Mouse (Mus musculus): ENCODE measurements at regions not wholly inside any gene's neighbourhood (a gene's known extent, or its start where the extent isn't known, plus 50 kb on each side); places are given as distances from the start of the nearest gene placed in this dataset.

DNA sequence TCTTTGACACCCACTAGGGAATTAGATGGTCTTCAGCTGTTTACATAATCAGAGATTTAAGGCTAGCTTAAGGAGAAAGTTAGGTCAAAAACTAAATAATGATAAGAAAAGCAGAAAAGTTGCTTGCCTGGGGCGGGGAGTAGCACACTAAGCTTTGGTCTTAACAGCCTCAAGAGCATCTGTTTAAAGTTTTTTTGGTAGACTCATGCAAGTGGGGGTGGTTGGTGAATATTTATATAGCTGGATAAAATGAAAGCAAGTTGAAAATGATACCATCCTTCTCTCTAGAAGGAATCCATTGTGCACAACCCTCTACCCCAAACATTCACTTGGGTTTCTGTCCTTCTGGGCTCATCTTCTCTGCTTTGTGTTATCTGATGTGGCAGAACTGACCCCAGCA is 85.3 kb upstream of the Lifr start:
- no peak for TF ChIP-seq CTCF (IDR thresholded peaks at IDR 0.05; ENCODE audit: insufficient read depth, low read length)
- no peak for TF ChIP-seq POLR2A (IDR thresholded peaks at IDR 0.05; ENCODE audit: borderline replicate concordance, extremely low read depth, low read depth, low read length)

Measured in lung, adult 2 months (tissue).